Mouse (Mus musculus) T-helper 2 cell (primary cell): Measurements from ENCODE around the gene Zfp335.

ENCODE experiments used
- in situ Hi-C: fragments of 300-600 bp; cut with MboI, MseI; formaldehyde crosslinking; loops from one replicate; pipeline ENCODE4 v1.15.1; 2025; ENCODE audit warnings: high pct_unique_total_duplicates

Zfp335 gene

DNA sequence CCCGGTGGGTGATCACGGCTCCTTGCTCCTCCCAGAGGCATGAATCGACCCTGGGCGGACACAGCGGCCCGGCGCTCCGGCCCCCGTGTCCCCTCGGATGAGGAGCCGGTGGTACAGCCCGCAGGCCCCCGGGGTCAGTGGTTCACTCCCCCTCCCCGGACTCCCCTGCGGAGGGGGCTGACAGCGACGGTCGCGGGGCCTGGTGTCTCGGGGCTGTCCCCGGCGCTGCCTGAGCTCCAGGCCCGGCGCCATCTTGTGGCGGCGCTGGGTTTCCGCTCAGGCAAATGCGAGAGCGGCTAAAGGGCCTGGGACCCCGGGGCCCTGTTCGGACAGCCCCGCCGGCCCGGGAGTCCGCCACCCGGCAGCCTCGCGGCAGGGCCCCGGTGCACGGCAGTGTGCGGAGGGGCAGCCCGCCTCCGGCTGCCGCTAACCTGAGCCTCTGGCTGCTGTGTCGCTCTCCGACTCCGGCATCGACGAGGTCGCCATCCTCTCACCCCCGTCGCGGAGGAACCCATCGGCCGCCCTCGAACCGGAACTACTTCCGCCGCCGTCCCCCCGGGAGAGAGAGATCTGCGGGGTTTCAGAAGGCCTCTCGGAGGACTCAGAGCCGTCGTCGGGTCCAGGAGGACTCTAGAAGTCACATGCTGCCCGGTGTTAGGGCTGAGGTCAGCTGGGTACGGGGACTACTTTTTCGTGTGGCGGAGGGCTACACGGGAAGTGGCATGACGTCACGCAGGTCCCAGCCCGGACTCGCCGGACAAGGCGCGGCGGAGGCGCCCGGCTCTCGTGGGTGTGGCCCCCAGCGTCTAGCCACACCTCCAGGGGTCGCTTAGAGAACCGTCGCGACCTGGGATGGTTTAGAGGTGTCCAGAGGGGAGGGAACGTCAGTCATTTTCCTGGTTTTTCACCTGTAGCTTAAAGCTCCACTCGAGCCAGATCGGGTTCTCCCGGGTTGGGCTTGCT lies at the start of gene Zfp335:
Gene Zfp335, minus strand, starts transcription at position 672 of the 963 bp plus-strand sequence.
- in situ Hi-C loops: loop anchor here (5.0 kb wide), 1 partner anchor 34 kb away; the partner anchor contains the start of gene Pcif1

DNA sequence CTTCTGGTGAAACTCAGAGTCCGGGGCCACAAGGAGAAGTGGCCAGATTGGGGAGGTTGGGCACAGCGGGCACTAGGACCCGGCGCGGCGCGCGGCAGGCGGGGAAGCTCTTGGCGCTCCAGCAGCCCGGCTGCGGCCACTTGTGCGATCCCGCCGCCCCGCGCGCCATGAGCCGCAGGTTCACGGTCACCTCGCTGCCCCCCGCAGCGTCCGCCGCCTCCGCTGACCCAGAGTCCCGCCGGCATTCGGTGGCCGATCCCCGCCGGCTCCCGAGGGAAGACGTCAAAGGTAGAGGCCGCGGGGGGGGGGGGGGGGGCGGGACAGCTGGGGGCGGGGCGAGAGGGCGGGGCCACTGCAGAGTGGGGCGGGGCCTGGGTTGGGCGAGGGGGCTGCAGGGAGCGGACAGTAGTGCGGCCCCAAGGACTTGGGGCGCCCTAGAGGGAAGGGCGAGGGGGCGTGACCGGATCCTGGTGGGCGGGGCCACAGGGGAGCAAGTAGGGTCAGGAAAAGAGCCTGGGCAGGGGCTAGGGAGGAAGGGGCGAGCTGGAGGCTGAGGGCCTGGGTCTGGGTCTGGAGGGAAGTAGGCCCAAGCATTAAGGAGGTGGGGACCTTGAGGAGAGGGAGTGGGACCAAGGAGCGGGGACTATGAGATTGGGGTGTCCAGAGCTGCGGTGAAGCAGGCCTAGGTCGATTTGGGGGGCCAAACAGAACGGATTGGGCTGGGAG lies 49.3 kb upstream of the Zfp335 start, which contains the start of gene Slc12a5:
Gene Slc12a5, plus strand, starts transcription at position 87 of the 726 bp plus-strand sequence.
- in situ Hi-C loops: no loop called here

DNA sequence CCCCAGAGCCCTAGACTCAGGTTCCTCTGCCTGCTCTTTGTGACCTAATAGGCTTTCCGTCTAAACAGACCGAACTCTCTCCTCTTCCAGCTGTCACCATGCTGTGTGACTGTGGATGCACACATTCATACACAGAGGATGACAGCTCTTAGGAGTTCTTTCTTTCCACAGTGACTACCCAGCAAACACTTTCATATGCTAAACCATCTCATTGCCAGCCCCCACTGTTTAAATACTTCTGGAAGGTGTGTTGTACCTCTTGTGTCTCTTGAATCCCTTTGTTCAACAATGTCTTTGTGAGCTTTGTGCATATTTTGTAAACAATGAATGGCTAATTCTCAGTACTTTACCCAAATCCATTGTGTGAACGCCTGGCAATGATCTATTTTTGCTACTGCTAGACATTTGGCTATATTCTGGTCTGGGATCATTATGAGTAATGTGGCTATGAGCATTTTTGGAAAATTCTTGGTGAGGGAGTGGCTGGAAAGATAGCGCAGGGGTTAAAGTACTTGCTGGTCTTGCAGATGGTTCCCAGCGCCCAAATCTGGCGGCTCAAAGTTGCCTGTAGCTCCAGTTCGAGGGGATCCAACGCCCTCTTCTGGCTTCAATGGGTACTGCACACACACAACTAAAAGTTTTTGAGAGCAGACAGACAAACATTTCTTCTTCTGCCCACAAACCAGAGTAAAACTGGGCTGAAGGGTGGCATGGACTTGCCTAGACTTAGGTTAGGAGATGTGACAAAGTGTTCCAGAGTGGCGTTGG lies 46.2 kb upstream of the Zfp335 start:
- in situ Hi-C loops: no loop called here

DNA sequence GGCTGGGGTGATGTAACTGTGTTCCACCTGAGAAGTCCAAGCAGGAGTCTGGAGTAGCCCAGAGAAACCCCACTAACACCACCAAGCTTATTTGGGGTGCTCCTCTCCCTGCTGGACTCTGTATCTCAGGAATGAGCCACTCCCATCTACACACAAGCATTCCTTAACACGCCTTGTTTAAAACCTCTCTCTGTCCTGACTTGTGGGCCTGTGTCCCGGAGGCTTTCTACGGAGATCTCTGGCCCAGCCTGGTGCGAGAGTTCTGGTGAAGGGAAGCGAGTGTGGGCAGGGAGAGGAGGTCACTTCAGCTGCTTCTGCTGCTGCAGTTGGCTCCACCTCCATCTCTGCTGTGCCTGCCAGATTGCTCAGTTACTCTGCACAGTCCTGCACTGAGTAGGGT lies 44.6 kb upstream of the Zfp335 start:
- in situ Hi-C loops: no loop called here

DNA sequence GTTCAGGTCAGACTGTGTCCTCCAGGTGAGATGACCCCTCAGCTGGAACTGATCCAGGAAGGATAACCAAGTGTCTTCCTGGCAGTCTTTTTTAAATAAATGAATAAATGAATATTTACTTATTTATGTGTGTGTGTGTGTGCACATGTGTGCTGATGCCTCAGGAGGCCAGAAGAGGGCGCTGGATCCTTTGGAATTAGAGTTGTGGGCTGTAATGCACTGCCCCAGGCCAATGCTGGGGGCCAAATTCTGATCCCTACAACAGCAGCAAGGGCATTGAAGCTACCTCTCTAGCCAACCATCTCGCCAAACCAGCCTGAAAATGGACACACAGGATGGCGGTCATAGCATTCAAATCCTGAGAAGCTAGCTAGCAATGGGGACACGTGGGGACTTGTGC lies 44.2 kb upstream of the Zfp335 start:
- in situ Hi-C loops: no loop called here

DNA sequence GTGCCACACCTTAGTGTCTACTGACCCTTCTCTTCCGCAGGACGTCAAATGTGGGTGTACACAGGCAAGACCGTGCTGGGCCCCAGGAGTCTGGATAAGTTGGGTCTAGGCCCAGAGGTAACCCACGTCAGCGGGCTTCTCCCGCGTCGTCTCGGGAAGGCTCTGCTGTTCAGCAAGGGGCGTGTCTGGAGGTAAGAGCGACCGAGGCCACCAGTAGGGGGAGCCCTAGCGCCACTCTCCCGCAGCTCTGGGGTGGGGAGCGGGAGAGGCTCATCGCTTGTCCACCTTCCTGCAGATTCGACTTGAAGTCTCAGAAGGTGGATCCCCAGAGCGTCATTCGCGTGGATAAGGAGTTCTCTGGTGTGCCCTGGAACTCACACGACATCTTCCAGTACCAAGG lies 41.7 kb upstream of the Zfp335 start:
- in situ Hi-C loops: no loop called here

DNA sequence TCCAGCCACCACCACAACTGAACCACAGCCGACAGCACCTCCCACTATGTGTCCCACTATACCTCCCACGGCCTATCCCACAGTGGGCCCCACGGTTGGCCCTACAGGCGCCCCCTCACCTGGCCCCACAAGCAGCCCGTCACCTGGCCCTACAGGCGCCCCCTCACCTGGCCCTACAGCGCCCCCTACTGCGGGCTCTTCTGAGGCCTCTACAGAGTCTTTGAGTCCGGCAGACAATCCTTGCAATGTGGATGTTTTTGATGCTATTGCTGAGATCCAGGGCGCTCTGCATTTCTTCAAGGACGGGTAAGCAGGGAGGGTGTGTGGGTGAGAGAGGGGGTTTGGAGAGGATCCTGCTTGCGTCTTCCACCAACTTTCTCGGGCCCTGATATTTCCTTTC lies 40.9 kb upstream of the Zfp335 start:
- in situ Hi-C loops: no loop called here

DNA sequence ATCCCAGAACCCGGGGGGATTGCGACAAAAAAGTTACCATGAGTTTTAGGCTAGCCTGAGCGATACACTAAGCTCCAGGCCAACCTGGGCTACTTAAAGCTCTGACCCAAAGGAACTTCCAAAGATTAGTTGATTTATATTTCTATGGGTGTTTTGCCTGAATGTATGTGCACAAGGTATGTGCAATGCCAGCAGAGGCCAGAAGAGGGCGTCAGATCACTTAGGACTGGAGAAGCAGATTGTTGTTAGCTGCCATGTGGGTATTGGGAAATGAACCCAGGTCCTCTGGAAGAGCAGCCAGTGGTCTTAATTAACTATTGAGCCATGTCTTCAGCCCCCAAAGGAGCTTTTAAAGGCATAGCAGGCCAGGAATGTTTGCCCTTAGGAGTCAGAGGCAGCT lies 40.2 kb upstream of the Zfp335 start:
- in situ Hi-C loops: no loop called here

DNA sequence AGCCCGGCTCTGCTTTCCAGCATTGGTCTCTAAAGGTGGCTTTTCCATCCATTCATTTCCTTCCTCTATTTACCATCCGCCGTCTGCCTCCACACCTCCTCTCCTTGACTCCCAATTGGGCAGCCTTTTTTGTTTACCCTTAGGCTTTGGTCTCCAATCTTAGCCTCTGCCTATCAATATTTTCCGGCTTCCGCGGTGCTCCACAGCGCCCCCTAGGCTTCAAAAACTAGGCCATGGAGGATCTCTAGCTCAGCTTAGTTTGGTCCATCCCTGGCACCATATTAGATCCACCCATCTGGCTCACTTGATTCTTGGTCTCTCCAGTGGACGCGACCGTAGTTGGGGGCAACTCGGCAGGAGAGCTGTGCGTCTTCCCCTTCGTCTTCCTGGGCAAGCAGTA lies 38.9 kb upstream of the Zfp335 start:
- in situ Hi-C loops: no loop called here

DNA sequence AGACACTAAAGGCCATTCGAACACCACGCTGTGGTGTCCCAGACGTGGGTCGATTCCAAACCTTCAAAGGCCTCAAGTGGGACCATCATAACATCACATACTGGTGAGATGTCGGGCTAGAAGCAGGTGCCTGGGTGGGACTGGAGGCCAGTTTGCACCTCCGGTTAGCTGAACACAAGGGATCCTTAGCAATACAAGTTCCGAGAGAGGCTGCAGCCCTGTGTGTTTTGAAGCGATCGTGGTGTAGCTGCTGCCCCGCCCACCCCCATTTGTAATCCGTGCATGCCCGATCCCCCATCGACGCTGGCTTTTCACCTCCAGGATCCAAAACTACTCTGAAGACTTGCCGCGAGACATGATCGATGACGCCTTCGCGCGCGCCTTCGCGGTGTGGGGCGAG lies 37.4 kb upstream of the Zfp335 start:
- in situ Hi-C loops: no loop called here

DNA sequence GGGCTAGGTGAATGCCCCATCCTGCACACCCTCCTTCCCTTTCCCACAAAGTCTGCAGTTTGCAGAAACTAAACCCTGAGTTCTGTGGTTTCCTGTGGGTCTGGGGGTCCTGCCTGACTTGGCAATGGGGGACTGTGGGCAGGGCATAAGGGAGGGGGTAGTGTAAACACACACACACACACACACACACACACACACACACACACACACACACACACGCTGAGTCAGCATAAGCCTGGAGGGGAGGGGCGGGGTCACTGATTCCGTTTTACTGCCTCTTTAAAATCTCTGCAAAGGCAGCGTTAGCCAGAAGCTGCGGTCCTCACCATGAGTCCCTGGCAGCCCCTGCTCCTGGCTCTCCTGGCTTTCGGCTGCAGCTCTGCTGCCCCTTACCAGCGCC lies 36.4 kb upstream of the Zfp335 start:
- in situ Hi-C loops: no loop called here

DNA sequence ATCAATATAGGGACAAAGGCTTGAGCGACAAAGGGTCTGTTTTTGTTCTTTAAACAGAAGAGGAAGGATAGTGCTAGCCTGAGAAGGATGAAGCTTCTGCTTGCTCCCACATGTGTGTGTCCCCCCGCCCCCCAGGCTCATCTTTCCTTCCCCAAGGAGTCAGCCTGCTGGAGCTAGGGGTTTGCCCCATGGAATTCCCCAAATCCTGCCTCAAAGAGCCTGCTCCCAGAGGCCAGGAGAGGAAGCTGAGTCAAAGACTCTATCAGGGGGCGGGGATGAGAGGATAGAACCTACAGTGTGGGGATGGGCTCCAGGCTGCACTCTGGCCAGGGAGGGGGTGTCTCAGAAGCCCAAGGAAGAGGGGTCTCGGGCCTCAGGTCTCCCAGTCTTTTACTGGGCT lies 35.9 kb upstream of the Zfp335 start:
- in situ Hi-C loops: no loop called here

DNA sequence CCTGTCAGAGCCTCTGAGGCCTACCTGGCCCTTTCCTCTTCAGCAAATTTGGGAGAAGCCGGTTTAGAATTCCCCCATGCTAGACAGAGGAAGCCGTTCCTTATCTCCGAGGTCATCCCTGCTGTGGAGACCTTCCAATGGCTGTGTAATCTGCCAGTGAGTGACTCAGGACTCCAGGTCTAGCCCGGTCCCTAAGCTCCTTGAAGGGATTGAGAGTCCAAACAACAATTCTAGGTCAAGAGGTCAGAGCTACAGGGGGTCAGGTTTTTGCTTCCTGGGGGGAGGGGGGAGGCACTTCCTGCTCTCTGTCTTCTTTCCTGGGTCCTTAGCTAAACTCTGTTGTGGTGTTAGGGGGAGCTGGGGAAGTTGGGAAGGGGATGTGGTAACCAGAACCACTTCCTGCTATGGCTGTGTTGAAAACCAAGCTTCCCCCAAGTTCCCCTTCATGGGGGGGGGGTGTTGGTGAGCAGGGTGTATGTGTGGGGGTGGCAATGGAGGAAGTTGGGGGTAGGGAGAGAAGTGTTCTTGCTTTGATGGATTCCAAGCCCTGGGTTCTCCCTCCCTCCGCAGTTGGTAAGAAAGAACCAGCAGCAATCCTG lies 31.2 kb upstream of the Zfp335 start:
- in situ Hi-C loops: no loop called here

DNA sequence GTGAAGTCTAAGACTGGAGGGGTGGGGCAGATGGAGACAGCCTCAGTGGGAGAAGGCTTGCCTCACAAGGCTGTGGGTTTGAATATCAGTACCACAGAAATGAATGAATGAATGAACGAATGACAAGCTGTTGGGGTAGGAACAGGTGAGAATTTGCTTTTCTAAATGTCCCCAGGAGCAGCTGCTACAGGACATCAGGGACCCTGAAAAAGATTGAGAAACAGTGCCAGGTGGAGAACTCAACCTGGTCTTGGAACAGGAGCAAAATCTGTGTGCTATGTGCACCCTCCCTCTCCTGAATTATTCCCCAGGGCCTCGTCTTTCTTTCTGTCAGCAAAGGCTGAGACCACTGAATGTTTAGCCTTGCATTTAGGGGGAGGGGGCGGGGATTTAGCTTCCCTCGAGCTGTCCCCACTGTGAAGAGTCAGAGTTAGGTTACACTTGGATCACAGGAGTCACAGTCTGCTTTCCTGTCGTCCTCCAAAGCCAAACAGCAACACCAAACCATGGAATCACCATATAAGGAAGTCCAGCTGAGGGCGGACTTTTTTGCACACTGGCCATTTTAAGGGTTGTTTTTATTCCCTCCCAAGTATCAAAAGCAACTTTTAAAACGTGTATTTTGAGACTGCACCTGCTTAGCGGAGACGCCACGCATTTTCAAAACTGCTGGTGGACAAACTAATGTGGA lies 28.7 kb upstream of the Zfp335 start, which contains the start of gene Mmp9:
Gene Mmp9, plus strand, starts transcription at position 641 of the 691 bp plus-strand sequence.
- in situ Hi-C loops: no loop called here

DNA sequence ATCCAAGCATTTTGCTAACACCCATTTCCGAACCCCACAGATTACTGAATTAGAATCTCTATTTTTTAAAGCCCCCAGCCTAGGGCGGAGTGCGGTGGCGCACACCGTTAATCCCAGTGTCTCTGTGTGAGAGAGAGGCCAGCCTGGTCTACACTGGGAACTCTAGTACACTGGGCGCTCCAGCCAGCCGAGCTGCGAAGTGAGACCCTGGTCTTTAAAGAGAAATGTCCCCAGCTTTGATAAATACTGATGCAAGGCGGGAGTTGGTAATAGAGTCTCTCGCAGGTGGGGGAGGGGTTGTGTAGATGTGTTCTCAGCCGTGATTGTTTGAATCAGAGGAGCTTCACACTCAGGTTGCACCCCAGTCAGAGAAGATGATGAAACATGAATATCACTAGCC lies 27.5 kb upstream of the Zfp335 start:
- in situ Hi-C loops: no loop called here

DNA sequence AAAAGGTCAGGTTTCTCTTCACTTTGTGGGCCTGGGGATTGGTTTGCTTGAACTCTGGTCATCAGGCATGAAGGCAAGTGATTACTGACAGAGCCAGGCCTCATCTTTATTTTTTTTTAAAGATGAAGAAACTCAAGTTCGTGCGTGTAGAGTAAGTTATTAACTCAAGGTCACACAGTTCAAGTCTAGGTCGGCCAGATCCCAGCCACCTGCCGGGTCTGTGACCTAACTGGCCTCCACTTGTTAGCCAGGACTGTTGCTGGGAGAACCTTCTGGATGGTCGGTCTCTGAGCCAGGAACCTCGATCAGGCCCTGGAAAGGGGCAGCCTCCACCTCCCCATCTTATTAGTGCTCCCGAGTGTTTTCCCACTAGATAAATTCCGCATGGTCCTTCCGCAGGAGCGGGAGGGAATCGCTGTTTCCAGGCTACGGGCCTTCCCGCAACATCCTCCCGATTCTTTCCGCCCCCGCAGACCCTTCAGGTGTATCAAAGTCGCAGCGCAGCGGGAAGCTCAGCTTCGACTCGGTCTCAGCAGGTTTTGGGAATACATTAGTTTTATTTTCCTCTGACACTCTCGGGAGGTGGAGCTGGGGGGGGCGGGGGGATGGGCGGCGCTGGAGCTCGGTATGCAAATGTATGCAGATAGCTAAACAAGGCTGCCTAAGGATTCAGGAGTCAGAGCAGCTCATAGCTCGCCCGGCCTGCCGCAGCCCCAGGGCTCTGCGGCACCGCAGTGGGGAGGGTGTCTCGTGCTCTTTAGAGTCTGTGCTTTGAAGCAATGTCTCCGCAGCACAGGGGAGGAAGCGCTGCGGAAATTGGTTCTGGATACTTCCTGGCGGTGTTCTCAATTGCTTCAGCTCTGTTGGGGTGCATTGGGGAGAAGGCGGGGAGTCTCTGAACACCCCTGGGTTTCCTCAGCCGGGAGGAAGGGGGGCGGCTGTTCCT lies 26.9 kb upstream of the Zfp335 start:
- in situ Hi-C loops: no loop called here

DNA sequence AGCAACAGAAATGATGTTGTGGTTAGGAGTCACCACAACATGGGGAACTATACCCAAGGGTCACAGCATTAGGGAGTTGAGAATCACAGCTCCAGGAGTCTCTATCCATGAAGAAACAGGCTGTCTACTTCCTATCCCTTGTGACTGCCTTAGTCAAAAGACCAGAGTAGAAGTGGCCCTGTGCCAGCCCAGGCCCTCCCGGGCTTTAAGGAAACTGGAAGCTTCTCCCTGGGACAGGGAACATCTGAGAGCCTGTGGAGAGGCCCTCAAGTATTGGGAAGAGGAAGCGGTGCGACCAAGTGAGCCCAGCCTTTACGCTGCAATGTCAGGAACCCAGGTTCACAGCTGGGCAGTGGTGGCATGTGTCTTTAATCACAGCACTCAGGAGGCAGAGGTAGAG lies 24.4 kb upstream of the Zfp335 start:
- in situ Hi-C loops: no loop called here

DNA sequence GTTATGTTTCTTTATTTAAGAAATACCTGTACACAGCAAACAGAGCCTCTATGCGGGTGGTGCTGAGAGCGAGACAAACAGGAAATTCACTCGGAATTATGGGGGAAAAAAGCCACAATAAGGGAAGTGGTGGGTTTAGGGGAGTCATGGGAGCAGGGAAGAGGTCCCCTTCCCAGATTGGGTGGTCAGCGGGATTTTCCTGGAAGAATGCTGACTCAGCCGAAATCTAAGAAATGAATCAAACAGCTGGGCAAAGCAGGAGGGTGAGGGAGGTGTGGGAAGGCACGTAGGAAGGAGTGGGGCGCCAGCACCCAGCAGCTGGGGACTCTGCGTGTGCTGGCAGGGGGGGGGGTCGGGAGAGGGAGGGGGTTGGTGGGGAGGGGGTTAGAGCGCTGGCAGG lies 22.0 kb upstream of the Zfp335 start:
- in situ Hi-C loops: no loop called here

DNA sequence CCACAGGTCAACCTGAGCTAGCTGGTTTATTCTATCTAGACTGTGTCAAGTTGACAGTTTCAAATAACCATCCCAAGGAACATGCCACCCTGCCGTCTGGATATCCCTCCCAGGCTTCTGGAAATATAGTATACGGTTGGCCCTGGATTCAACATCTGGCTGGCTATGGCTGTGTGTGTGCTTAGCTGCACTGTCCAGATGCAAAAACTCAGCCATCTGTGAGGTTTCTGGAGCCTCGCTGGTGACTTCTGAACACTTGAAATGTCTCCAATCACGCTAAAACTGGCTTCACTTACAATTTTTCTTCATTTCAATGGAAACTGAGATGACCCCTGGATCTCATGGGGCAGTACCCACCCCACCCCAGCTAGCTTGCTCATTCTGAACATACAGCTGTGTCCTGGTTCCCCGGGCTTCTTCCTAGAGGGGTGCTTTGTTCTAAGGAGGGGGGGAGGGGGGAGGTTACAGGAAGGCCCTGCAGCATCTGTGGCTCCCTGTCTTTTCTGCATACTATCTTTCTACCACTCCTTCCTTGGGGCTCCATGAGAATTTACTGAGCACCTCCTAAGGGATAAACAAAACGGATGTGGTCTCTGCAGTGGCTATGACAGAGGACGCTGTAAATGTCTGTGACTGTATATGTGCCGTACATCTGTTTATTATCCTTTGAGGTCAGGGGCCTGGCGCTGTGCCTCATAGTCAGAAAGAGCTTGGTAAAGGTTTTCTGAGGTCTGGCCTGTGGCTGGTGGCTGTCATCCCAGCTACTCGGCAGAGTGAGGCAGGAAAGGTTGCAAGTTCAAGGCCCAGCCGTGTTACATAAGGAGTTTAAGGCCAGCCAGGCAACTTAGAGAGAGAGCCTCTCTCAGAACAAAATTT lies 19.4 kb upstream of the Zfp335 start:
- in situ Hi-C loops: no loop called here
